Mouse (Mus musculus) forebrain, embryonic 11.5 days (tissue): ENCODE measurements at regions not wholly inside any gene's neighbourhood (a gene's known extent, or its start where the extent isn't known, plus 50 kb on each side); places are given as distances from the start of the nearest gene placed in this dataset.

Experiments used
- ATAC-seq: fragments of 200-750 bp; cut with Nextera tagmentation; replicated peaks from 2 replicates; pipeline ENCODE4 v1.8.0; 2017; ENCODE audit warnings: moderate TSS enrichment; ENCODE audit not compliant: low FRiP score
- DNase-seq: peaks from one replicate; pipeline ENCODE4 v3.0.0-alpha.2; 2017; ENCODE audit warnings: low spot score
- H3K27ac ChIP-seq: fragments of 300-500 bp; sonication (generic); 2 replicates; pipeline ENCODE4 v1.5.1; 2014; ENCODE audit warnings: low read depth, low read length
- H3K27me3 ChIP-seq: fragments of 300-500 bp; sonication (generic); 2 replicates; pipeline ENCODE4 v1.6.1; 2014; ENCODE audit warnings: mild to moderate bottlenecking, low read length, mixed read lengths; ENCODE audit not compliant: control insufficient read depth, insufficient read depth
- H3K36me3 ChIP-seq: fragments of 300-500 bp; sonication (generic); 2 replicates; pipeline ENCODE4 v1.6.1; 2014; ENCODE audit warnings: mild to moderate bottlenecking, low read length, moderate library complexity, mixed read lengths; ENCODE audit not compliant: control insufficient read depth, insufficient read depth
- H3K4me1 ChIP-seq: fragments of 300-500 bp; sonication (generic); replicated peaks from 2 replicates; pipeline ENCODE4 v1.6.1; 2014; ENCODE audit warnings: low read length, mixed read lengths; ENCODE audit not compliant: control insufficient read depth, insufficient read depth
- H3K4me2 ChIP-seq: fragments of 300-500 bp; sonication (generic); 2 replicates; pipeline ENCODE4 v1.6.1; 2014; ENCODE audit warnings: low read depth, mild to moderate bottlenecking, low read length, moderate library complexity, mixed read lengths; ENCODE audit not compliant: severe bottlenecking
- H3K4me3 ChIP-seq: fragments of 300-500 bp; sonication (generic); 2 replicates; pipeline ENCODE4 v1.5.1; 2014; ENCODE audit warnings: low read depth, low read length
- H3K9ac ChIP-seq: fragments of 300-500 bp; sonication (generic); 2 replicates; pipeline ENCODE4 v1.6.1; 2014; ENCODE audit warnings: low read length
- H3K9me3 ChIP-seq: fragments of 300-500 bp; sonication (generic); 2 replicates; pipeline ENCODE4 v1.6.1; 2016; ENCODE audit warnings: low read length, mixed read lengths; ENCODE audit not compliant: control insufficient read depth
- WGBS: fragments of 180-500 bp; shearing (Covaris S2); extraction: QIAGEN DNeasy Blood & Tissue Kit; methylation state at CpG from one replicate; pipeline ENCODE4 v1.1.7; 2014; 5-methylcytosine and 5-hydroxymethylcytosine counted together

- Histone ChIP-seq H3K4me3 (no peak overlapping the region), H3K36me3 (no peaks in the 10 kb centered on the region), H3K27me3 (no peaks in the 10 kb centered on the region), H3K4me1 (no peaks in the 10 kb centered on the region), H3K9ac (no peak overlapping the region), H3K4me2 (no peak overlapping the region), H3K27ac (no peak overlapping the region), H3K9me3 (no peaks in the 10 kb centered on the region)
- no peak for DNase-seq
- ATAC-seq, result no peak
- 95% methylated on average over 1 of the region's 1 CpGs for WGBS
Measured at GRCm38 (mm10) chr14:85480216-85480615, 1036.9 kb downstream of the Pcdh17 start.

GRCm38 (mm10) chr14:85507419-85508170, 1064.2 kb downstream of the Pcdh17 start:
- Histone ChIP-seq H3K4me3 (no peak overlapping the region), H3K9me3 (no peaks in the 10 kb centered on the region), H3K36me3 (no peaks in the 10 kb centered on the region), H3K27me3 (no peaks in the 10 kb centered on the region), H3K4me2 (no peak overlapping the region), H3K9ac (no peak overlapping the region), H3K27ac (0 out of 2 replicates have a peak overlapping the region, but pooled peaks have one; percentile 25), H3K4me1 (no peaks in the 10 kb centered on the region)
- WGBS, result 72% methylated on average over 2 of the region's 2 CpGs
- ATAC-seq (0 out of 2 replicates have a peak, but pooled peaks have one; percentile 10), DNase-seq (no peak)

- no peak overlapping the region for H3K4me3 ChIP-seq
- H3K4me1 ChIP-seq, result no peaks in the 10 kb centered on the region
- 5% methylated on average over 3 of the region's 3 CpGs for WGBS
- H3K9ac ChIP-seq, result no peak overlapping the region
- H3K36me3 ChIP-seq, result no peaks in the 10 kb centered on the region
- no peaks in the 10 kb centered on the region for H3K9me3 ChIP-seq
- H3K4me2 ChIP-seq, result no peak overlapping the region
- DNase-seq, result no peak
- no peak overlapping the region for H3K27ac ChIP-seq
- peak; percentile 91 for ATAC-seq
- H3K27me3 ChIP-seq, result no peaks in the 10 kb centered on the region
Measured at GRCm38 (mm10) chr14:85508527-85508926, 1065.2 kb downstream of the Pcdh17 start.
